Mouse (Mus musculus) intestine, postnatal 0 days (tissue): Measurements from ENCODE around the gene Cradd. TPM values are rescaled to one million over a fixed set of nuclear protein-coding genes. Genes with fewer than 3 reads are reported as not detected.

Experiments used
- ATAC-seq: fragments of 200-750 bp; cut with Nextera tagmentation; 2 replicates; pipeline ENCODE4 v1.8.0; 2017; ENCODE audit warnings: mild to moderate bottlenecking, moderate TSS enrichment, moderate library complexity
- H3K27ac ChIP-seq: fragments of 300-500 bp; sonication (generic); 2 replicates; pipeline ENCODE4 v1.5.1; 2014; ENCODE audit warnings: mild to moderate bottlenecking, low read depth, low read length, moderate library complexity
- H3K27me3 ChIP-seq: fragments of 300-500 bp; sonication (generic); replicated peaks from 2 replicates; pipeline ENCODE4 v1.6.1; 2014; ENCODE audit warnings: low read length, mixed read lengths; ENCODE audit not compliant: control insufficient read depth, insufficient read depth
- H3K36me3 ChIP-seq: fragments of 300-500 bp; sonication (generic); 2 replicates; pipeline ENCODE4 v1.6.1; 2014; ENCODE audit warnings: mild to moderate bottlenecking, moderate library complexity; ENCODE audit not compliant: control insufficient read depth, insufficient read depth
- H3K4me1 ChIP-seq: fragments of 300-500 bp; sonication (generic); replicated peaks from 2 replicates; pipeline ENCODE4 v1.6.1; 2014; ENCODE audit warnings: antibody characterized with exemption, low read length, mixed read lengths; ENCODE audit not compliant: control insufficient read depth, insufficient read depth
- H3K4me2 ChIP-seq: fragments of 300-500 bp; sonication (generic); replicated peaks from 2 replicates; pipeline ENCODE4 v1.6.1; 2014; ENCODE audit warnings: low read depth, mild to moderate bottlenecking, moderate library complexity
- H3K4me3 ChIP-seq: fragments of 300-500 bp; sonication (generic); 2 replicates; pipeline ENCODE4 v1.5.1; 2014; ENCODE audit warnings: low read depth, low read length
- H3K9ac ChIP-seq: fragments of 300-500 bp; sonication (generic); 2 replicates; pipeline ENCODE4 v1.6.1; 2014; ENCODE audit warnings: mild to moderate bottlenecking, low read depth, low read length
- H3K9me3 ChIP-seq: fragments of 300-500 bp; sonication (generic); 2 replicates; pipeline ENCODE4 v1.6.1; 2016; ENCODE audit warnings: mixed run types; ENCODE audit not compliant: control insufficient read depth
- CTCF ChIP-seq: sonication (generic); IDR thresholded peaks from 2 replicates; pipeline ENCODE4 v1.5.1; 2016; ENCODE audit warnings: low read depth, mild to moderate bottlenecking, control low read depth, antibody characterized with exemption, moderate library complexity
- WGBS: fragments of 180-500 bp; shearing (Covaris S2); extraction: QIAGEN DNeasy Blood & Tissue Kit; methylation state at CpG from one replicate; pipeline ENCODE4 v1.1.7; 2014; 5-methylcytosine and 5-hydroxymethylcytosine counted together
- polyA plus RNA-seq: library from polyadenylated mRNA; unstranded; fragments of >200 nt; fragmentation: Nextera tagmentation; extraction: Ambion mirVana; gene quantifications from 2 replicates; pipeline ENCODE4 v1.2.1, GENCODE M21; 2015

The Cradd gene
- polyA plus RNA-seq, 1 experiment from 2014 or later: 12.5 TPM

DNA sequence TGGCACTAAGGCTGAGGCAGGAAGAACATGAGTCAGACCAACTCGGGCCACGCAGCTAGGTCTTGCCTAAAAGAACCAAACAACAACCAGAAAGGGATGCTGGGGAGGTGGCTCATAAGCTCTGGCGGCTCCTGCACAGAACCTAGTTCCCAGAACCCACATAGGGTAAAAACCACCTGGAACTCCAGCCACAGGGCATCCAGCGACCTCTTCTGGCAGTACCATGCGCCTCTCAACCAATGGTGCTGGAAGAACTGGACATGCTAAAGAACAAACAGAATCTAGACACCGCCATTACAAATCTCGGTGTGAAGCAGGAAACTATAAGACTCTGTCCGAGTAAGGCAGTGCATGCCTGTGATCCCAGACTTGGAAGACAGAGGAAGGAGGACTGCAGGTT, 36.6 kb downstream of the Cradd start:
- ATAC-seq: no peak
- H3K27me3 ChIP-seq: no peaks in the 10 kb centered on the region
- no peaks in the 10 kb centered on the region for H3K9me3 ChIP-seq
- no peak overlapping the region for H3K4me3 ChIP-seq
- H3K27ac ChIP-seq: no peak overlapping the region
- no peaks in the 10 kb centered on the region; the same call in 1 of the 2 replicates for H3K36me3 ChIP-seq
- H3K4me1 ChIP-seq: no peaks in the 10 kb centered on the region; the same call in 1 of the 2 replicates
- no peak overlapping the region for H3K9ac ChIP-seq
- H3K4me2 ChIP-seq: no peak overlapping the region
- TF ChIP-seq CTCF: no peak
- 93% methylated on average over 8 of the region's 8 CpGs for WGBS

DNA sequence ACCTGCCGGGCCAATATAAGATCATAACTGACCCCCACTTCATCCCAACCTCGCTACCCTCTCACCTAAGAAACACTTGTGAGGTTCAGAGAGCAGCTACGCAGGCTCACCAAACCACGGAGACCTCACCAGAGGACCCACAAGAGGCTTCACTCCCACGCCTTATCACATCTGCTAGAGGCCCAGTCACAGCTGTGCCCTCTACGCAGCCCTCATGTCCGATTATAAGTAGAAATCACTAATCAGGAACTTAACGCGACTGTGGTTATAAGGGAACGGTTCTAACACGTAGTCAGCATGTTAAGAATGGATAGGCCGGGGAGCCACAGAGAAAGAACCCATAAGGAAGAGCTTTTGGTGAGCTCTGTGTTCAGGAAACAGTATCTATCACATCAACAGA, 40.5 kb downstream of the Cradd start:
- no peak for ATAC-seq
- Histone ChIP-seq H3K36me3 (no peaks in the 10 kb centered on the region), H3K4me3 (no peak overlapping the region), H3K27ac (no peak overlapping the region), H3K27me3 (no peaks in the 10 kb centered on the region), H3K4me2 (no peak overlapping the region), H3K9ac (no peak overlapping the region), H3K4me1 (no peaks in the 10 kb centered on the region), H3K9me3 (no peaks in the 10 kb centered on the region)
- 79% methylated on average over 12 of the region's 12 CpGs for WGBS
- no peak for TF ChIP-seq CTCF

DNA sequence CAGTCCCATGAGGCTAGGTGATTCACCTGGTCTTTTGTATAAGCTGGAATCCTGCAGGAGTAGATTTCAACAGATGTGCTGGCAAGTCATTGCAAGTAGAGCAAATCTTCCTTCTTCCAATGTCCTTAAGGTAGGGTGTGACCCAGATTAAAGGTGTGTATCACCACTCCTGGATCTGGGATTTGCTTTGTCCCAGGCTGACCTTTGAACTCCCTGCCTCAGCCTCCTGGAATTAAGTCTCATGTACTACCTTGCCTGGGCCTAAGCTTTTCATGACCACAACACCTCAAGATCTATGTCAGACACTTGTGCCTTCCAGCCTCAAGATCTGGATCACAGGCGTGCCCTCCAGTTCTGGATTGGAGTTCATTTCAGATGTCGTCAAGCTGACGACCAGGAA, 41.9 kb downstream of the Cradd start:
- Histone ChIP-seq H3K27ac (no peak overlapping the region), H3K4me1 (no peaks in the 10 kb centered on the region), H3K4me2 (no peak overlapping the region), H3K9ac (no peak overlapping the region), H3K9me3 (no peaks in the 10 kb centered on the region), H3K4me3 (no peak overlapping the region), H3K27me3 (no peaks in the 10 kb centered on the region), H3K36me3 (no peaks in the 10 kb centered on the region)
- WGBS: 92% methylated on average over 3 of the region's 3 CpGs
- ATAC-seq: no peak
- no peak for TF ChIP-seq CTCF

DNA sequence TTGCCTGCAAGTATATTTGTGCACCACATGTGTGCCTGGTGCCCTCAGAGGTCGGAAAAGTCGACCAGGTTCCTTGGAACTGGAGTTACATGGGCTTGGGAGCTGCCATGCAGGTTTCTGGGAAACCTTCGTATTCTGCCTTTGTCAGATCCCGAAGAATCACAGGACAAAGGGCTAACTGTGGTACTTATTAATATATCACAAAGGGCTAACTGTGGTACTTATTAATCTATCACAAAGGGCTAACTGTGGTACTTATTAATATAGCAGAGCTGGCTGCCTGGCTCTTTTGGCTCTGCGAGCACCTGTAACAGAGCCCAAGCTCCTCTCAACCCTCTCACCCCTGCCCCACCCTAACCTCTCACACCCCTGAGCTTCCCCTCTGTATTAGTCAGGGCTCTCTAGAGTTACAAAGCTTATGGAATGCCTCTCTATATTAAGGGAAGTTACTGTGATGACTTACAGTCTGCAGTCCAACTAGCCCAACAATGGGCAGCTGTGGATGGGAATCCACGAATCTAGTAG, 42.4 kb downstream of the Cradd start:
- Histone ChIP-seq H3K4me1 (no peaks in the 10 kb centered on the region), H3K27ac (no peak overlapping the region), H3K4me2 (no peak overlapping the region), H3K4me3 (no peak overlapping the region), H3K36me3 (no peaks in the 10 kb centered on the region), H3K9me3 (no peaks in the 10 kb centered on the region), H3K27me3 (no peaks in the 10 kb centered on the region), H3K9ac (no peak overlapping the region)
- no peak for TF ChIP-seq CTCF
- 72% methylated on average over 6 of the region's 6 CpGs for WGBS
- ATAC-seq: no peak

DNA sequence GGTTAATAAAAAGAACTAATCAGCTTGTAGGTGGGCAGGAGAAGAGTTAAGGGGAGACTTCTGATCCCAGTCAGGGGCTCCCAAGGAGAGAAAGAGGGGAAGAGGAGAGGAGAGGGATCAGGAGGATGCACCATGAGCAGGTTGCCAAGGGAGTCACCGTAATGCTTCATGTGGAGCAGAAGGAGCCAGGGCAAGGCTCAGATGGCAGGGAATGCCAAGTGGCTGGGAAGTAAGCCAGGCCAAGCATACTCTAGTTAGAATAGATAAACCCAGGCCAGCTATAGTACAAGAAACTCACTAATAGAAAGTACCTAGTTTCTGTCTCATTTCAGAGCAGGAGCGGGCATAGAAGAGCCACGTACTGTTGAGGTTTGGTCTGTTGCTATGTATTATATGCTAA, 43.6 kb downstream of the Cradd start:
- Histone ChIP-seq H3K9me3 (no peaks in the 10 kb centered on the region), H3K27me3 (no peaks in the 10 kb centered on the region), H3K27ac (no peak overlapping the region), H3K4me2 (no peak overlapping the region), H3K4me3 (no peak overlapping the region), H3K4me1 (no peaks in the 10 kb centered on the region), H3K9ac (no peak overlapping the region), H3K36me3 (no peaks in the 10 kb centered on the region)
- WGBS: 95% methylated on average over 3 of the region's 3 CpGs
- ATAC-seq: no peak
- TF ChIP-seq CTCF: no peak

DNA sequence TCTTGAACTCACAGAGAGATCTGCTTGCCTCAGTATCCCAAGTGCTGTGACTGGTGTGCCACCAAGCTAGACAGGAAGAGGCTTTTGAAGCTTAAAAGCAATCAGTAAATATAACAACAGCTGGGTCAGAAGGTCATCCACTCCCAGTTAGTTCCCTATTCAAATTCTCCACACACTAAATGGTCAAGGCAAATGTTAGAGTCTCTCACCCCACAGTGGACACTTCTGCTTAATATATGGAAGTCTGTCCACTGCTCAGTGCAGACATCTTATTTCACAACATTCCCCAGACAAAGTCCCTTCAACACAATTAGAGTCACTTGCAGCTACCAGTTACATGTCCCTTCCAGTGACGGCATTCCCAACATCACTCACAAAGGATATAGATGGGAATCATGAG, 44.5 kb downstream of the Cradd start:
- no peak for TF ChIP-seq CTCF
- no peaks in the 10 kb centered on the region for H3K9me3 ChIP-seq
- no peak overlapping the region for H3K4me2 ChIP-seq
- H3K27me3 ChIP-seq: no peaks in the 10 kb centered on the region
- H3K4me3 ChIP-seq: no peak overlapping the region
- ATAC-seq: no peak
- H3K4me1 ChIP-seq: no peaks in the 10 kb centered on the region
- H3K9ac ChIP-seq: no peak overlapping the region
- 83% methylated on average over 1 of the region's 1 CpGs for WGBS
- H3K27ac ChIP-seq: no peak overlapping the region
- H3K36me3 ChIP-seq: no peaks in the 10 kb centered on the region

DNA sequence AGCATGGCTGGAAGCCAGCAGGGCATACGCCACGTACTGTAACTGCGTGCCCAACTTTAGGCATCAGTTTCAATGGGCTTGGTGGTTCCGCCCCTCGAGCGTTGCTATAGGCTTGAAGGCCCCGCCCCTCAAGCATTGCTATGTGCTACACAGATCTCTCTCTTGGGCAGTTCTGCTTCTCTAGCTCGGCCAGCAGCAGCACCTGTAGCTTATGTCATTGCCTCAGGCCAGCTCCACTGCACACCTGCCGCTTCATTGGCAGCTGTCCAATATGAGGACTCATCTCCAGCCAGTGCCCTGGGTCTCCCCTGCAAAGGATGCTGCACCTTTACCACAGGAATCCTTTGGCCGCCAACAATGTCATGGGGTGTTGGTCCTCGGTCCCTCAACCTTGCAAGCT, 45.8 kb downstream of the Cradd start:
- Histone ChIP-seq H3K4me3 (no peak overlapping the region), H3K27ac (no peak overlapping the region), H3K9ac (no peak overlapping the region), H3K27me3 (no peaks in the 10 kb centered on the region), H3K36me3 (no peaks in the 10 kb centered on the region), H3K9me3 (no peaks in the 10 kb centered on the region), H3K4me1 (no peaks in the 10 kb centered on the region), H3K4me2 (no peak overlapping the region)
- no peak for ATAC-seq
- 80% methylated on average over 11 of the region's 11 CpGs for WGBS
- TF ChIP-seq CTCF: no peak
